Mouse (Mus musculus): Measurements from ENCODE around the gene Nbr1.

DNA sequence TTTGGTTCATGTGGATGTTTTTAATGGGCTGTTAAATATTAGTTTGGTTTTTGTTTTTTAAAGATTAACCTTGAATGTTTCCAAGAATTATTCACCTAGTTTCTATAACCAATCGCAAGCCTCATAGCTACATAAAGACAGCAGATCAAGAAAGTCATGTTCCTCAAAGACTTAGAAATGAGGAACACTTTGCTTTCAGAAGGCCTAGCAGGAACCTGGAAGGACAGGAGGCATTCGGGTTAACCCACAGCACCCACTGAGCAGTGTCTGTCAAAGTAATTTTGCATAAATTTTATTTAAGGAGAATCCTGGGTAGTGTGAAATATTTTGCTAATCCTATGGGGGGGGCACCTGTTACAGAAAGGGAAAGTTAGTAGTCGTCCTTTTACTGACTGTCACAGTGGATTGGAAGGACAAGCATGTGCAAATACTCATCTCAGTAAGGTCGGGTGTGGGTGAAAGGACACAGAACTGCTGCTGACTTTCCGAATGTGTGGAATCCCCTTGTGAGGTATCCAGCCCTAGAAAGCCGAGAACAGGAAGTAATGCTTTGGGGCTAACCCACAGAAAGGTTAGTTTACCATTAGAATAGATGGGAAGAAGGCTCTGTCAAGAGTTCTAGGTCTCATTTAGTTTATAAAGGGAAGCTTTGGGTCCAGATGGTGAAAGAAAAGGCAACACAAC, 29.3 kb downstream of the Nbr1 start:
- TF ChIP-seq POLR2A (IDR thresholded peaks at IDR 0.05; ENCODE audit: borderline replicate concordance, insufficient read depth, low read length): no peak
- no peak for TF ChIP-seq CTCF (IDR thresholded peaks at IDR 0.05; ENCODE audit: borderline replicate concordance, insufficient read depth, low read depth, low read length)

Data from cerebellum, adult 2 months (tissue).